Mouse (Mus musculus) lung, adult 2 months (tissue): Measurements from ENCODE around the gene Mbnl1.

Experiments used
- CTCF ChIP-seq: fragments of 200-500 bp; IDR thresholded peaks from 2 replicates; pipeline ENCODE4 v1.5.1; 2011; ENCODE audit warnings: mild to moderate bottlenecking, low read length, control low read depth; ENCODE audit not compliant: insufficient read depth
- POLR2A ChIP-seq: fragments of 200-500 bp; IDR thresholded peaks from 2 replicates; pipeline ENCODE4 v1.6.1; 2011; ENCODE audit warnings: low read depth, mild to moderate bottlenecking, control low read depth, low read length, borderline replicate concordance; ENCODE audit errors: extremely low read depth

- TF ChIP-seq CTCF (peak; percentile 92), POLR2A (no peak)
These were observed 129.1 kb downstream of the Mbnl1 start for GRCm38 (mm10) chr3:60601686-60602085.
